Mouse (Mus musculus) cortical plate, adult 2 months (tissue): ENCODE data around the gene Gm17349. TPM values are rescaled to one million over a fixed set of nuclear protein-coding genes. Genes with fewer than 3 reads are reported as not detected.

ENCODE experiments used
- H3K27ac ChIP-seq: fragments of 200-500 bp; 2 replicates; pipeline ENCODE4 v1.5.1; 2012; ENCODE audit warnings: low read length, control low read depth, inconsistent platforms; ENCODE audit not compliant: insufficient read depth
- H3K4me1 ChIP-seq: fragments of 200-500 bp; 2 replicates; pipeline ENCODE4 v1.6.1; 2011; ENCODE audit warnings: low read length; ENCODE audit not compliant: control insufficient read depth, insufficient read depth
- H3K4me3 ChIP-seq: fragments of 200-500 bp; 2 replicates; pipeline ENCODE4 v1.5.1; 2011; ENCODE audit warnings: mild to moderate bottlenecking, low read length, control low read depth; ENCODE audit not compliant: insufficient read depth
- CTCF ChIP-seq: fragments of 200-500 bp; IDR thresholded peaks from 2 replicates; pipeline ENCODE4 v1.5.1; 2011; ENCODE audit warnings: mild to moderate bottlenecking, control low read depth, low read length; ENCODE audit not compliant: insufficient read depth; ENCODE audit errors: extremely low read depth
- POLR2A ChIP-seq: fragments of 200-500 bp; IDR thresholded peaks from 2 replicates; pipeline ENCODE4 v1.6.1; 2011; ENCODE audit warnings: mild to moderate bottlenecking, low read length, control low read depth; ENCODE audit not compliant: insufficient read depth; ENCODE audit errors: extremely low read depth
- polyA plus RNA-seq: library from polyadenylated mRNA; depleted of rRNA; stranded (reverse); fragments of >200 nt; gene quantifications from 2 replicates; pipeline ENCODE4 v1.2.3, GENCODE M21; 2012

The Gm17349 gene
- polyA plus RNA-seq, 1 experiment = 1.8 TPM

- H3K27ac ChIP-seq = no peak overlapping the region
- TF ChIP-seq CTCF = no peak
- no peak for TF ChIP-seq POLR2A
- no peaks in the 10 kb centered on the region; the same call in 1 of the 2 replicates for H3K4me1 ChIP-seq
- H3K4me3 ChIP-seq = no peak overlapping the region
These were observed 4.8 kb downstream of the Gm17349 start for GRCm38 (mm10) chr15:99700219-99701106.

- no peak overlapping the region for H3K4me3 ChIP-seq
- no peak overlapping the region for H3K27ac ChIP-seq
- peaks cover under 1% of the 10 kb centered on the region; the same call in 1 of the 2 replicates for H3K4me1 ChIP-seq
- TF ChIP-seq CTCF (no peak), POLR2A (no peak)
These were observed 5.6 kb downstream of the Gm17349 start for GRCm38 (mm10) chr15:99699715-99700114.

GRCm38 (mm10) chr15:99698533-99699085 is 6.7 kb downstream of the Gm17349 start:
- no peak for TF ChIP-seq CTCF
- no peak for TF ChIP-seq POLR2A
- peaks cover 2% of the 10 kb centered on the region; the same call in 1 of the 2 replicates for H3K4me1 ChIP-seq
- no peak overlapping the region for H3K4me3 ChIP-seq
- no peak overlapping the region for H3K27ac ChIP-seq

- no peak for TF ChIP-seq CTCF
- TF ChIP-seq POLR2A = no peak
- Histone ChIP-seq H3K4me1 (peaks cover 2% of the 10 kb centered on the region; the same call in 1 of the 2 replicates), H3K27ac (no peak overlapping the region), H3K4me3 (no peak overlapping the region)
These were observed 8.0 kb downstream of the Gm17349 start for GRCm38 (mm10) chr15:99697309-99697708.

GRCm38 (mm10) chr15:99691976-99692375 is 13.3 kb downstream of the Gm17349 start:
- Histone ChIP-seq H3K4me3 (no peak overlapping the region), H3K4me1 (peaks cover 5% of the 10 kb centered on the region), H3K27ac (no peak overlapping the region)
- TF ChIP-seq POLR2A (no peak), CTCF (no peak)

GRCm38 (mm10) chr15:99690924-99691323 is 14.4 kb downstream of the Gm17349 start:
- H3K4me3 ChIP-seq = no peak overlapping the region
- H3K4me1 ChIP-seq = peaks cover 5% of the 10 kb centered on the region
- no peak overlapping the region for H3K27ac ChIP-seq
- TF ChIP-seq POLR2A (no peak), CTCF (no peak)

- TF ChIP-seq CTCF (peak; percentile 90), POLR2A (no peak)
- Histone ChIP-seq H3K27ac (no peak overlapping the region), H3K4me3 (no peak overlapping the region), H3K4me1 (peaks cover 3% of the 10 kb centered on the region)
These were observed 16.6 kb downstream of the Gm17349 start for GRCm38 (mm10) chr15:99688712-99689111.

GRCm38 (mm10) chr15:99684156-99684555 is 21.1 kb downstream of the Gm17349 start:
- H3K4me3 ChIP-seq = no peak overlapping the region
- no peak for TF ChIP-seq POLR2A
- TF ChIP-seq CTCF = no peak
- H3K27ac ChIP-seq = no peak overlapping the region
- peaks cover 3% of the 10 kb centered on the region for H3K4me1 ChIP-seq

GRCm38 (mm10) chr15:99682880-99683279 is 22.4 kb downstream of the Gm17349 start:
- Histone ChIP-seq H3K4me3 (no peak overlapping the region), H3K27ac (no peak overlapping the region), H3K4me1 (no peaks in the 10 kb centered on the region)
- TF ChIP-seq POLR2A (no peak), CTCF (peak; percentile 27; the same call in 1 of the 2 replicates)
